Mouse (Mus musculus) olfactory bulb, adult 2 months (tissue): Measurements from ENCODE around the gene Vmac.

ENCODE experiments used
- CTCF ChIP-seq: fragments of 200-500 bp; IDR thresholded peaks from 2 replicates; pipeline ENCODE4 v1.5.1; 2012; ENCODE audit warnings: low read depth, mild to moderate bottlenecking, low read length, moderate library complexity; ENCODE audit not compliant: insufficient read depth
- POLR2A ChIP-seq: fragments of 200-500 bp; IDR thresholded peaks from 2 replicates; pipeline ENCODE4 v1.6.1; 2012; ENCODE audit warnings: mild to moderate bottlenecking, low read depth, low read length, moderate library complexity; ENCODE audit not compliant: insufficient read depth

- TF ChIP-seq CTCF (no peak), POLR2A (no peak)
Measured at GRCm38 (mm10) chr17:56763741-56764250, 46.0 kb upstream of the Vmac start.
